Mouse (Mus musculus) heart, adult 8-10 months (tissue): Measurements from ENCODE around the gene Hist1h2ad. TPM values are rescaled to one million over a fixed set of nuclear protein-coding genes. Genes with fewer than 3 reads are reported as not detected.
A peak's percentile ranks its signal among the peaks of the same experiment; 100 is the strongest.
"Not testable (repeated sequence)": the region's sequence is repeated elsewhere in the genome, so short reads cannot be mapped to it uniquely, and the experiment has no call there.

Experiments
- DNase-seq: peaks from one replicate; pipeline ENCODE4 v3.0.0; 2022; ENCODE audit warnings: low spot score
- total RNA-seq, 4 experiments: library from RNA; stranded (reverse); gene quantifications; 2 replicates each; pipeline ENCODE4 v1.2.4; 2022

Hist1h2ad gene
- total RNA-seq, 4 experiments from 2014 or later: 1.8 to 4.3 (median 2.7) TPM

DNA sequence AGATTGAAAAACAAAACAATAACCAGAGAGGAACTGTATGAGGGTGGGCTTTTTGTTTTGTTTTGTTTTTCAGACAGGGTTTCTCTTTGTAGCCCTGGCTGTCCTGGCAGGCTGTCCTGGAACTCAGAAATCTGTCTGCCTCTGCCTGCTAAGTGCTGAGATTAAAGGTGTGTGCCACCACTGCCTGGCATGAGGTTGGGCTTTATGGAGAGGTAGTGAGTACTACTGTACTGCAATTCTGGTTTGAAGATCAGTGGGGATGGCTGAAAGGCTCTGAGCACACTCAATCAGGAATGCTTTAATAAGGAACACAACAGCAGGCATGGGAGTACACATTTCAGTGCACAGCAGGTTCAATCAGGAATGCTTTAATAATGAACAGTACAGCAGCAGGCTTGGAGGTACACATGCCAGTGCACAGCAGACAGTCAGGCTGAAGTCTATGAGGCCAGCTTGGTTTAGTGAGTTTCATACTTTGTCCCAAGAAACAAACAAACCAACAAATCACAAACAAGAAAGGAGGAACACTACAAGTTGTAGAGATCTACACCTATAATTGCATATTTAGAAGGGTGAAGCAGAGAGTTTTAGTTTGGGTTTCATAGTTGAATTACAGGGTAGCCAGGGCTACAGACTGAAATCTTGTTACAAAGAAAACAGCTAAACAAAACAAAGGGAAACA, 9.3 kb downstream of the Hist1h2ad start:
- no peak for DNase-seq

DNA sequence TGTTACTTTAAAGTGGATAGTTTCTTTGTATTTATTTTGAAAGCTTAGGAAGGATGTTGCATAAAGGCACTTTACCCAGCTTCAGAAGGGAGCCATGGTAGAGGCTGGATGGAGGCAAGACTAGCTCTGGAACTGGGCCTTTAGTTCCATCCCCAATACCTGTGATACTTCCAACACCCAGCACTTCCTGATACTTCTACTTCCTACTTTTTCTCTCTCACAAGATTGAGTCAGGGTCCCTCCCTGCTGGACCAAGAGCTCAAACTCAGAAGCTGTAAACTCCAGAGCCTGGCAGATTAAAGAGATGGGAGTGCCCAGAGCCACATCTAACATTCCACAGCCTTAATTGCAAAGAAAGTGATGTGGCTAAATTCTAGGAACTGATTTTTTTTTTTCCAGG, 10.2 kb downstream of the Hist1h2ad start:
- no peak for DNase-seq

DNA sequence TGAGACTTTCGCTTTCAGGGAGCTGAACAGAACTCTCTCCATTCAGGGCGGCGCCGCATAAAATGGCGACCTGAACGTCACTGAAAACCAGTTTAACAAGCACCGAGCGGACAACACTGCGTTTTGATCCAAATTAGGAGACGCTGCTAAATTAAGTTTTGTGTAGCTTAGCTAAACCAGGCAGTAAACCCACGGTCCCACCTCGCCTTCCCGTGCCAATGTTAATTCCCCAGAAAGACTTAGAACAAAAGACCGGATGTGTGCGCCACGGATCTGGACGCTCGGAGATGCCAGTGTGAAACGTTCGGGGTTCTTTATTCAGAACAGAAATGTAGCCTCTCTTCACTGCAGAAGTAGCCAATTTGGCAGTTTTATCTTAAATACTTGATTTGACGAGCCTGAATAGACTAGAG, 10.9 kb downstream of the Hist1h2ad start:
- DNase-seq: peak; percentile 79

DNA sequence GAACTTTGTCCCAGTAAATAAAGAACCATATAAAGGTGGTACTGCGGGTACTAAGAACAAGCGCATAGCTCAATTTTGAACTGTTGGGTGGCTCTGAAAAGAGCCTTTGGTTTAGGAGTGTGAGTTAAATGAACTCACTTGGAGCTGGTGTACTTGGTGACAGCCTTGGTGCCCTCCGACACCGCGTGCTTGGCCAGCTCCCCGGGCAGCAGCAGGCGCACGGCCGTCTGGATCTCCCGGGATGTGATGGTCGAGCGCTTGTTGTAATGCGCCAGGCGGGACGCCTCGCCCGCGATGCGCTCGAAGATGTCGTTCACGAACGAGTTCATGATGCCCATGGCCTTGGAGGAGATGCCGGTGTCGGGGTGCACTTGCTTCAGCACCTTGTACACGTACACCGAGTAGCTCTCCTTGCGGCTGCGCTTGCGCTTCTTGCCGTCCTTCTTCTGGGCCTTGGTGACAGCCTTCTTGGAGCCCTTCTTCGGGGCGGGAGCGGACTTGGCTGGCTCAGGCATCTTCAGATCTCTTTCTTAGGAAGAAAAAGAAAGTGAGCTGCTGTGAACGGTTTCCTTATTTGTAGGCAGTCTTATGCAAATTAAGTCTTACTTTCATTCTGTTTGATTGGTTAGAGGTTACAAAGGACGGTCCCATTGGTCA, 11.4 kb downstream of the Hist1h2ad start:
- DNase-seq: peak; percentile 94

DNA sequence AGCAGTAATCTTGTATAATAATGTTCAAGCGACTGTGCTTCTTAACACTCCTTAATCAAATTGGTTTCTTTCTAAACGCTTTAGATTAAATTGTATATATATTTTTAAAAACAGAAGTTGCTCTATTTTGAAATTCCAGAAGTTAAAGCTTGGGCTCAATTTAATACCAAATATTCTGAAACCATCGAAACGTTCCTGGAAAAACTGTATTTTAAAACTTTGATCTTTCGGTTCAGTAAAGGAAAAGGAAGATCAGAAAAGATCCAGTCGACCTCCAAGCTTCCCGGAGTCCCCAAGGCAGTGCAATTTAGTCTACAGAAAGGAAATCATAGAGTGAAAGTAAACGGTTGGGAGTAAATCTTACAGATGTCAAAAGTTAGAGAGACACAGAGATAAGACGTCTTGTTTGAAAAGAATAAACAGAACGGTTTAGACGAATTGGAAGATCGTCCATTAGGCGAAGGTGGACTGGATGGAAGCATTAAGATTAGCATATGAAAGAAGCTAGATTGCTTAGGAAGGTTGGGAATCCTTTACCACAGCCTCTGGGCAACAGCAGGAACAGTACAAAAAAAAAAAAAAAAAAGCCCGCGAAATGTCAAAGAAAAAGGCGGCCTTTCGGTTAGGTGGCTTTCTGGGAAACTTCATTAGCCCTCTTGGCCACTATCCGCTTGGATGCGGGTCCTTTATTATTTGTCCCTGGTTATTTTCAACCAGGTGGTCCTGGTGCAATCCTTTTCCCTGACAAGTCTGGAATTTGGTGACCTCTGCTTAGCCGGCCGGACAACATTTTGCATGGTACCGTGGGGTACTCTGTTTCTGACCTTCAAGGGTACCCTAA, 12.1 kb downstream of the Hist1h2ad start:
- no peak for DNase-seq

GRCm38 (mm10) chr13:23586940-23587225, 12.7 kb downstream of the Hist1h2ad start:
- no peak for DNase-seq

DNA sequence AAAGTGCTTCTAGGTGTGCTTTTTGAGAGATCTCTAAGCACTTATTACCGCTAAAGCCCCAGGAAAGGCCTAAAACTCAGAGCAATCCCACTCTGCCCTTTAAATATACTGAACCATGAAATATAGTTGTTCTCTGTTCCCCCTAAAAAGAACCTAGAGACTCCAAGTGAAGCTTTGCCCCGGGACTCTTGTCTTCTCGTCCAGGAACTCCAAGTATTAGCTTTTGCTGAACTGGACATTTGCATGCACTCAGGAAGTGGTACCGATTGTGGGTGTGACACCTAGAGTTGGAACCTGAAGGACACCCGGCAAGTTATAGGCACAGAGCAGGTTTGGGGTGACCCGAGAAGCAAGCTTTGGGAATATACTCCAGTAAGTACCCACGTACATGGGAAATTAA, 17.0 kb downstream of the Hist1h2ad start:
- no peak for DNase-seq

DNA sequence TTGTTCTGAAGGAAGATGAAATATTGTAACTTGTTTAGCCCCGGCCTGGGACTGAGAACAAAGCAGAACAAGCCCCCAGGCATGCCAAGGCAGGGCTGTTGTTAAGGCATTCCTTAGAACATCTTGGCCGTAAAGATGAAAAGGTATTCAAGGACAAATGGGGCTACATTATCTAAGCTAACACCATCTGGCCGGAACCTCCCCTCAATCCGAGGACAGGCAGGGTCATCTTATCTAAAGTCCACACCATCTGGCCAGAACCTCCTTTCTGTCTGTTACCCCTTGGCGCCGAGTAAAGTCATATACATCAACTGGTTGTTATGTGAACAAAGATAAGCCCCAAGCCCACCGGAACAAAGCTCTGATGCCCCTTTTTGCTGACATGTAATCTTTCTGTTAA, 17.7 kb downstream of the Hist1h2ad start:
- not testable (repeated sequence) for DNase-seq

GRCm38 (mm10) chr13:23592614-23593013, 18.4 kb downstream of the Hist1h2ad start:
- no peak for DNase-seq

GRCm38 (mm10) chr13:23593051-23593770, 19.0 kb downstream of the Hist1h2ad start:
- DNase-seq: no peak

GRCm38 (mm10) chr13:23595185-23595584, 21.0 kb downstream of the Hist1h2ad start:
- no peak for DNase-seq

DNA sequence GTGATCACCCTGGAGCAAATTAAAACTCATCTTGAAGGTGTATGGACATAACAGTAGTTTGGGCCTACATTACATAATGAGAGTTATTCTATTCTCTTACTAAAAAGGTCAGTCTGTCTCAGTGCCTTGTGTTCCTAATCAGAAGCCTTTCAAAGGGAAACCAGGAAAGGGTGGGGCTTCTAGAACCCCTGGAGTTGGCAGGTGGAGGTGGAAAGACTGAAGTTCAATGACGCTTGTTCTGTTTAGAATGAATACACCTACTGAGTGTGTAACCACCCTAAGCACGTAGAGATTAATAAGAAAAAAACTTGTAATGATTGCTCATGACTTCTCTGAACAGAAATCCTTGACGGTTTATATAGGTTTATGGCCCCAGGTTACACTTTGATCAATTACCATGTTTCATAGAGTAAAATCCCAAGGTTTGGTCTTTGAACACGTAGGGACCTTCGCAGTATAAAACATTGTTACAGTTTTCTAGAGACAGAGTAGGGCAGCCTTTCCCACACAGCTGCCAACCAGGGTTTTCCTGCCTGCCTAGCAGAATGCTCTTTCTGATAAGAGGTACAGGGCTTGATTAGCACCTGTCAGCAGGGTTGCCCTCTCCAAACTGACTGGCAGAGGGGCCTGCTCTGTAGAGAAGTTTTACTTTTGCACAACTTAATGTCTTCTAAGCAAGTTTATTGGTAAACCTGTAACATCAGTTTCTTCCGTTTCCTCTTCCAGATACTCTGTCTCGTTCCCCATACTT, 21.6 kb downstream of the Hist1h2ad start:
- no peak for DNase-seq

GRCm38 (mm10) chr13:23597957-23598356, 23.8 kb downstream of the Hist1h2ad start:
- DNase-seq: peak; percentile 79

GRCm38 (mm10) chr13:23603182-23603699, 29.1 kb downstream of the Hist1h2ad start:
- DNase-seq: no peak

DNA sequence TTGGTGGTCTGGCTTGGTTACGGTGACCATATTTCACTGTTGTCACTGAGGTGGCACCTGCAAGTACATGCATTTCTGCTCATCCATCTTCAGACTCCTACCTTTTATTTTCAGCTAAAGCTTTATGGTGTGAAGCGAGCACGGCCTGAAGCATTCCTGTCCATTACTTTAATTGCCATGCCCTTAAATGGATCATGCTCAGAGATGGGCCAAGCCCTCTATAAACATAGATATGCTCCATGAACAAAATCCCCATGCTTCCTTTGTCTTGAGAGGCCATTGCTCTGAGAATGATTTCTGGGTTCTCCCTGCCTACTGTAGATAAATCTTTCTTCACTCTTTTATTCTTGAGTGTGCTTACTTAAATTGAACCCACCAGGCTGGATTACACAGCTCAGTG, 30.3 kb downstream of the Hist1h2ad start:
- DNase-seq: no peak

GRCm38 (mm10) chr13:23605052-23605451, 30.9 kb downstream of the Hist1h2ad start:
- DNase-seq: no peak

DNA sequence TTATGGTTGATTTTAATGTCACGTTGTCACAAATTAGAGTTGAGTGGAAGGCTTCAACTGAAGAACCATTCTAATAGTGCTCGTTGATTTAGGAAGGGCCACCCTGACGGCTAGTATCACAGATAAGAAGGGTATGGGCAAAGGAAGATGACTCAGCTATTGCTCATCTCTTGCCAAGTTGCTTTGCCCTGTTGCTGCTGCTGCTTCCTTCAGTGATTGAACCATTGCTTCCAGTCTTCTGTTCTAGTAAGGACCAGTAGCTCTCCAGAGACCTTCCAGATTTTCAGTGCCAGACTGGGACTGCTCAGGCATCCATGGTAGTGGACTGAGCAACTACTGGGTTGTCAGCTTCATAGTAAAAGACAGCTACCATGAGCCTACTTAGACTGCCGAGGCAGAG, 35.0 kb downstream of the Hist1h2ad start:
- no peak for DNase-seq

DNA sequence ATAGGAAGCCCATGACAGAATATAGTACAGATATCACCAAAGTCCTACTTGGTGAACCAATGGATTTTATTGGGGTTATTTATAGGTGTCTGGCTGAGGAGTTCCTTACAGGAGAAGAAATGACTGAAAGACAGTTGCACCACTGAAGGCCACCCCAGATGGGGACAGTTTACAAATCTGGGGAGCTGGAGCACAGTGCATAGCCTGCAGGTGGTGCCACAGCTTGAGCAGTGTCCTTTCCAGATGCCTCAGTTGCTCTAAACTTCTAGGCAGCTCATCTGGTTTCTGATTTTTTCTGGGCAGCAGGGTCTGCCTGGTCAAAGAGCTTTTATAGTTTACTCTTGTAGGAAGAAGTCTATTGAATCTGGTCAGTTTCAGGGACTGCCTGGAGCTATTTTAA, 35.7 kb downstream of the Hist1h2ad start:
- no peak for DNase-seq

DNA sequence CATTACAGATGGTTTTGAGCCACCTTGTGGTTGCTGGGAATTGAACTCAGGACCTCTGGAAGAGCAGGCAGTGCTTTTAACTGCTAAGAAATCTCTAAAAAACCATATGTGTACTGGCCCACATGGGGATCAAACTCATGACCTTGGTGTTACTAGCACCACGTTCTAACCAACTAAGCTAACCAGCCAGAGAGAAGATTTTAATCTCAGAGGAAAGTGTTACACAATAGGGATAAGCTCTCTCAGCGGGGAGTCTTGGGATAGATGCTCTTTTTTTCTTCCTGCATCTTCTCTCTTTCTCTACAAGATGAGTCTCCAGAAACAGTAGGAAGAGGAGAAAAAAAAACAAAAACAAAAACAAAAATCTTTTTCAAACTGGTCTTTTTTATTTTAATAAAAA, 36.2 kb downstream of the Hist1h2ad start:
- DNase-seq: no peak

GRCm38 (mm10) chr13:23611638-23612037, 37.5 kb downstream of the Hist1h2ad start:
- no peak for DNase-seq
